Mouse (Mus musculus): ENCODE data around the gene Sp7.

The Sp7 gene

DNA sequence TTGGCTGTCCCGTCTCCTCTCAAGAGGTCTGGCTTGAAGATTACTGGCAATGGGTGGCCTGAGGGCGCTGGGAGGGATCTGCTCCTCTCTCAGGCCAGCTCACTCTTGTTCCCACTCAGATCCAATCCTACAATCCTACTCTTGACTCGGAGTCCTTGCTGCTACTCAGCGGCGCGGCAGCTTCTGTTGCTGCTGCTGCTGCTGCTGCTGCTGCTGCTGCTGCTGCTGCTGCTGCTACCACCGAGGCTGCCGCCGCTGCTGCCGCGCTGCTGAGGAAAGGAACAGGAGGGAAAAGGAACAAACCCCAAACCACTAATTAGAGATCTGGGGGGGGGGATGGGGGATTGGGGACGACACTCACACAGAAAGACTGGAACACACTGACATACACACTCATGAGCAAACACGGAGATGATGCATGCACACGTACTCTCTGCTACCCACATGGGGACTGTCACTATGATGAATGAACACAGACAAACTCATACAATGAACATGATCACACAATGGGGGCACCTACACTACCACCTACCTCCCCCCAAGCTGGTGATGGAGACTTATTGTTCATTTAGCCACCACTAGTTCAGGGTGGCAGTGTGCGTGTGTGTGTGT, at the start of gene Sp7:
Gene Sp7, minus strand, starts transcription at position 450 of the 612 bp plus-strand sequence.
- DNase-seq, result peak; percentile 42 to 50

- DNase-seq, result no peak
Measured at GRCm38 (mm10) chr15:102413687-102414086, 46.7 kb upstream of the Sp7 start.

DNA sequence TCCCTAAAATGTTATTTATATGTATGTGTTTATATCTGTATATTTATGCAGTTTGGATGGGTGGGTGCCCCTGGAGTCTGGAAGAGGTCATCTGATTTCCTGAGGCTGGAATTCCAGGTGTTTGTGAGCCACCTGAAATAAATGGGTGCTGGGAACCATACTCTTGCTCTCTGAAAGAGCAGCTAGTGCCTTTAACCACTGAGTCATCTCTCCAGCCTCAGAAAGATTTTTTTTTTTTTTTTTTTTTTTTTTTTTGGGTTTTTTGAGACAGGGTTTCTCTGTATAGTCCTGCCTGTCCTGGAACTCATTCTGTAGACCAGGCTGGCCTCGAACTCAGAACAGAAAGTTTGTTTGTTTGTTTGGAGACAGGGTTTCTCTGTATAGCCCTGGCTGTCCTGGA, 44.1 kb upstream of the Sp7 start:
- DNase-seq, result no peak

- no peak for DNase-seq
Measured at GRCm38 (mm10) chr15:102409286-102409685, 42.3 kb upstream of the Sp7 start.

DNA sequence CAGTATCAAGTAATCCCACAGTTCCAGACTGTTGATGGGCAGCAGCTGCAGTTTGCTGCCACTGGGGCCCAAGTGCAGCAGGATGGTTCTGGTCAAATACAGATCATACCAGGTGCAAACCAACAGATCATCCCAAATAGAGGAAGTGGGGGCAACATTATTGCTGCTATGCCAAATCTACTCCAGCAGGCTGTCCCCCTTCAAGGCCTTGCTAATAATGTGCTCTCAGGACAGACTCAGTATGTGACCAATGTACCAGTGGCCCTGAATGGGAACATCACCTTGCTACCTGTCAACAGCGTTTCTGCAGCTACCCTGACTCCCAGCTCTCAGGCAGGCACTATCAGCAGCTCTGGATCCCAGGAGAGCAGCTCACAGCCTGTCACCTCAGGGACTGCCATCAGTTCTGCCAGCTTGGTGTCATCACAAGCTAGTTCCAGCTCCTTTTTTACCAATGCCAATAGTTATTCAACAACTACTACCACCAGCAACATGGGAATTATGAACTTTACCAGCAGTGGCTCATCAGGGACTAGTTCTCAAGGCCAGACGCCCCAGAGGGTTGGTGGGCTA, 41.7 kb upstream of the Sp7 start:
- no peak for DNase-seq

DNA sequence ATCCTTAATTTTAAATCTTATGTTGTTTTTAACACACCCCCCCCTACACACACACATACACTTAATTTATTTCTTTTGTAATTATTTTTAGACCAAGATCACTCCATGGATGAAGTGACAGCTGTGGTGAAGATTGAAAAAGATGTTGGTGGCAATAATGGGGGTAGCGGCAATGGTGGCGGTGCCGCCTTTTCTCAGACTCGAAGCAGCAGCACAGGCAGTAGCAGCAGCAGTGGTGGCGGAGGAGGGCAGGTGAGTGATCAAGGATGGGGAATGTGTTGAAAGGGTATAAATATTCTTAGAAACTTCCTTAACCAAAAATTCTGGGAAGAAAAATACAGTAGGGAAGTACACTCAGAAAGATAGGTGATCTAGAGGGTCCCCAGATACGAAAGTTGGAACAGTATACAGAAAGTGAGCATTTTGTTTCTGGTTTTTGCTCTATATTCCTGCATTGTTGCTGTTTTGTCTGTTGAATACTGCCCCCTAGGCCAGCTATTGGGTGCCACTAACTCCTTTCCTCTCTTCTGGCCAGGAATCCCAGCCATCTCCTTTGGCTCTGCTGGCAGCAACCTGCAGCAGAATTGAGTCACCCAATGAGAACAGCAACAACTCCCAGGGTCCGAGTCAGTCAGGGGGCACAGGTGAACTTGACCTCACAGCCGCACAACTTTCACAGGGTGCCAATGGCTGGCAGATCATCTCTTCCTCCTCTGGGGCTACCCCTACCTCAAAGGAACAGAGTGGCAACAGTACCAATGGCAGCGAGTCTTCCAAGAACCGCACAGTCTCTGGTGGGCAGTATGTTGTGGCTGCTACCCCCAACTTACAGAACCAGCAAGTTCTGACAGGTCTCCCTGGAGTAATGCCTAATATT, 40.9 kb upstream of the Sp7 start:
- DNase-seq, result no peak

DNA sequence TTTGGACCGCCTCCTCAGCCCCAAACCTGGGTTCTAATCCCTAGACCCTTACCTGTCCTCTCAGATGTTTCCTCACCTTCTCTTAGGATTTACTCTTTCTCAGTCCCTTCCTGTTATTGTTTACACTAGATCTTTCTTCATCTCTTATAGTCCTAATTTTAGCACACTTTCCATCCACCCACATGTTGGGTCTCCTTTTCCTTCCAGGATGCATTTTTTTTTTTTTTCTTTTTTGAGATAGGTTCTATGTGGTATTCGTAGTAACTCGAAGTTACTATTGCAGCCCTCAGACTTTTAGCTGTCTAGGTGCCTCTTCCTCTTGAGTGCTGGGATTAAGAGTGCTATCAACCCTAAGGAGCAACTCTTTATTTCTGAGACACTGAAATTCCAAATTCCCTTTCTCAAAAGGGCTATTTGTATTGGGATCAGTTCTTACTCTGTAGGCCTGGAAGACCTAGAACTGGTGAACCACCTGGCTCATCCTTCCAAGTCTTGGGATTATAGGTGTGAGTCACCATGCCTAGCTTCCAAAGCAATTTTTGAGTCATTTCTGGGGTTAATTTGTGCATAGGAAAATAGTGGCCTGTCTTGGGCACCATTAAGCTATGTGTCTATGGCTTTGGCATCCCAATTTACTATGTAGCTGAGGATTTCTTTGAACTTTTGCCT, 40.1 kb upstream of the Sp7 start:
- no peak for DNase-seq

DNA sequence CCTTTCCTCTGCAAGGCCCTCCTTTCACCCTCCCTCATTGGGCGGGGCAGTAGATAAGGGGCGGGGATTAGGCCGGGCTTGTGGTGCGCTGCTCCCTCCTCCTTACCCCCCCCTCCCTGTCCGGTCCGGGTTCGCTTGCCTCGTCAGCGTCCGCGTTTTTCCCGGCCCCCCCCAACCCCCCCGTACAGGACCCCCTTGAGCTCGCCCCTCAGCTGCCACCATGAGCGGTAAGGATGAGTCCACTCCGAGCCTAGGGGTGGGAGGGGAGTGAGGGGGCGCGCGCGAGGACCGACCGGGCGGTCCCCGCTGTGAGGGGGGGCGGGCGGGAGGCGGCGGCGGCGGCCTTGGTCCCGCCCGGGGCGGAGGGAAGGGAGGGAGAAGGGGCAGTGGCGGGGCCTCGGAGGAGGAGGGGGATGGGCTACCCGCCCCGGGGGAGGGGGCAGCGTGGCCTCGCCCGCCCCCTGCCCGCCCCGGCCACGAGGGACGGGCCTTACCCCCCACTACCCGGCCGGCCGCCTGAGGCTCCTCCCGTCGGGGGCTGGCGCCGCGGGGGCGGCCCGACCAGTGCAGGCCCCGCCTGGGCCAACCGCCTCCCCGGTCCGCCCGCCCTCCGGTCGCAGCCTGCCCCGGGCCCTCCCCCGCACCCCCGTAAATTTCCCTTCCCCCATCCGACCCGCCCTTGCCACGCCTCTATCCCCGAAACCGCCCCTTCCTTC, 39.4 kb upstream of the Sp7 start:
- DNase-seq, result peak; percentile 87 to 92

DNA sequence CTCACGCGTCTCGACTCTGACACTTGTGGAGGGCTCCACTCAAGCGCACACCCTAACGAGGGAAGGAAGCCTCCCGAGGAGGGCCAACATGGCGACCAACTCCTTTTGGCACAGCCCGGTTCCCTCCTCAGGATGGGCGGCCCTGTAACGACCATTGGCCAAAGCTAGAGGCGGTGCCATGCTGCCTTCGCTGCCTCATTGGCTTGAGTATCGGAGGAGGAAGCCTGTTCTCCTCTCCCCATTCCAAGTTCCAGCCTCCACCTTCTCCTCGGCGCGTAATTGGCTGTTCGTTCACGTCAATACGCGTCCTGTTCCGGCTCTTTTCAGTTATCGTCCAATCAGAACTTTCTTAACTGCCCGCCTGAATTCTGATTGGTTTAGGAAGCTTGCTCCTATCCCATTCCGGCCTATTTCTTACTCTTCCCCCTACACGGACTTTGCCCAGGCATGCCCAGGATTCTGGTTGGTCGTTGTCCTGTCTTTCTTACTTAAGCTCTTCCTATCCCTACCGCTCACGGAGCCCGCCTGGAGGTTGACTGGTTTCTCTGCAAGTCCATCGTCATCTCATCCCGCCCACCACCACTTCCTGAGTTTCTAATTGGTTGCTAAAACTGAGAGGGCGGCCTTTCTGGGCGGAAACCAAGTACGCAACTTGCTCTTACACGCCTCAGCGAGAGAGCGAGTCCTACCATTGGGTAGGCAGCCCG, 38.7 kb upstream of the Sp7 start, which contains the start of gene Sp1:
Gene Sp1, plus strand, starts transcription at position 655 of the 707 bp plus-strand sequence.
- peak; percentile 98 to 99 for DNase-seq

GRCm38 (mm10) chr15:102404608-102405488, 37.9 kb upstream of the Sp7 start:
- DNase-seq, result peak in 1 of 2 experiments; percentile 24

DNA sequence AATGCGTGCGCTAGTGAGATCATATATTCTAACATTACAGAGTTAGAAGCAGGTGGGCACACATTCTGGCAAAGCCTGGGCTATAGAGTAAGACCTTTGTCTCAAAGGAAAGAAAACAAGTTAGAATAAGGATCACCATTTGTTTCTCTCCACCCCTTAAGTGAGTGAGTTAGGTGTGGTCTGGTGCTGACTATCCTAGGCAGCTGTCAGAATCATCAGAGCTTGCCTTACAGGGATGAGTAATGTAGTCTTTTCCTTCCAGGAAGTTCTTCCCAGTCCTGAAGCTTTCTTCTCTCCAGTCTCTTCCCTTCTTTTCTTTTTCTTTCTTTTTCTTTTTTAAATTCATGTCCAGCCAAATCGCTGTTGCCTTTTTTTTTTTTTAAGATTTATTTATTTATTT, 35.2 kb upstream of the Sp7 start:
- DNase-seq, result no peak

- no peak for DNase-seq
Measured at GRCm38 (mm10) chr15:102401278-102401677, 34.3 kb upstream of the Sp7 start.

DNA sequence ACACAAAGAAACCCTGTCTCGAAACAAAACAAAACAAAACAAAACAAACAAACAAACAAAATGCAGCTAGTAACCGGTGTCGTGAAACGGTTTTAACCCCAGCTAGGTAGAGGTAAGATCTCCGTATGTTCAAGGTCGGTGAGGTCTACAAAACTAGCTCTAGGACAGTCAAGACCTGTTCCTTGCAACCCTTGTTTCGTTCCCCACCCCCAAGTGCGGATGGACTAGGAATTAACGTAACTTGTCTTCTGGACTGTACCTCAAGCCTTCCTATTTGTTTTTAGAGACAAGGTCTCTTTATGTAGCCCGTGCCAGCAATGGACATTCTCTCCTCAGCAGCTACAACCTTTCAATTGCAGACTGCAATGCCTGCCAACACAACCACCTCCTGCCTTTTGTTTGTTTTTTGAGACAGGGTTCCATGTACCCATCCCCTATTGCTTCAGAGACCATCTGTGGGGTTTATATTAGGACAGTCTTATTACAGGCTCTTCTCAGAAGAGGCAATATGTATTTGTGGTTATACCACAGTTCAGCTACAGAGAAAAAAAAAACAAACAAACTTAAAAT, 33.6 kb upstream of the Sp7 start:
- DNase-seq, result no peak

DNA sequence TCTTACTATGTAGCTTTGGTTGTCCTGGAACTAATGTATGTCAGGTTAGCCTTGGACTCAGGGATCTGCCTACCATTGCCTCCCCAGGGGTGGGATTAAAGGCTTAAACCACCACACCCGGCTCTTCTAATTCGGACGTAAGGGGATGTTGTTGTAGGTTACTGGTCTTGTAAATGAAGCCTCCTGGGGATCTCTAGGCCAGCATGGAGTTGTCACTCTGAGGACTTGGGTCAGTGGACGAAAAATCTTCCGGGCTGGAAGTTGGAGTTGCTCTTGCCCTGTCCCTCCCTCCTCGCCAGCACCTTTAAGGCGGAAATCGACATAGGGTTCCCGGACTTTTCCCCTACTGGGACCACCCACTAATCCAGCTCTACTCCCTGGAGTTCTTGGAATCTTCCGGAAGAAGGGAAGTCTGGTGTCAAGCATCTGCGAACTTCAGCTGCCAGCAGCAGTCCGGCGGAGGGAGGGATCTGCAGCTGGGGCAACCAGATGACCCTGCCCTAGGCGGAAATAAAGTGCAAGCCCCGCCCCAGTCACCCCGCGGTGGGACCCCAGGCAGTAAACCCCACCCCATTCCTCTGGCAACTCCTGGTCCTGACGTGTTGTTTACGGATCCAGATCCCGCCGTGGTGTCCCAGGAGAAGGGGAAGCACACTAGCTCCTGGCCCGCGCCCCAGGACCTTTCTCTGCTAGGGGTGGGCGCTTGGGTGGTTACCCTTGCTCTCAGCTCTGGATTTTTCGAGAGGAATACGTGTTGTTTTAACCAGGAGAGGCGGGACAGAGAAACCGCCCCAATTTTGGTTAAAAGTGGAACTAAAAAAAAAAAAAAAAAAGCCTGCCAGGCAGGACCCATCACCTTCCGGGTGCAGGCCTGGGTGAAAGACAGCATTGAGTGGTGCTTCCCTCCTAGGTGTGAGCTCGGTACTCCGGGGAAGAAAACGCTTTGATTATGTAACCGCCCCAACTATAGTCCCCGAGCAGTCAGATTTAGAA, 32.5 kb upstream of the Sp7 start:
- peak; percentile 91 to 95 for DNase-seq

DNA sequence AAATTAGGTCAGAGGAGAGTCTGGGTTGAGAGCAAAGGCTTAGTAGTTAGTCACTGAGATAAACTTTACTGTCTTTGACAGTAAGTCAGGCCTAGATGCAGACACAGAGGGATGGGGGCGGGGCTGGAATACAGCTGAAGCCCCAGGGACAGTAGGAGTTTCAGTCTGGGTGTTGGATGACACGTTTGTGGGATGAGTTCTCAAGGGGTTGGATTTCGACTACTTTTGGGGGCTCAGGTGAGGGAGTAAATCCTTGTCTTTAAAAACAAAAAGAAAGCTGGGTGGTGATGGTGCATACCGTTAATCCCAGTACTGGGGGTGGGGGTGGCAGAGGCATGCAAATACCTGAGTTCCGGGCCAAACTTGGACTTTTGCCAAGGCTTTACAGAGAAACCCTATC, 31.6 kb upstream of the Sp7 start:
- peak; percentile 45 to 60 for DNase-seq

GRCm38 (mm10) chr15:102395061-102395460, 28.1 kb upstream of the Sp7 start:
- DNase-seq, result peak in 1 of 2 experiments; percentile 40

DNA sequence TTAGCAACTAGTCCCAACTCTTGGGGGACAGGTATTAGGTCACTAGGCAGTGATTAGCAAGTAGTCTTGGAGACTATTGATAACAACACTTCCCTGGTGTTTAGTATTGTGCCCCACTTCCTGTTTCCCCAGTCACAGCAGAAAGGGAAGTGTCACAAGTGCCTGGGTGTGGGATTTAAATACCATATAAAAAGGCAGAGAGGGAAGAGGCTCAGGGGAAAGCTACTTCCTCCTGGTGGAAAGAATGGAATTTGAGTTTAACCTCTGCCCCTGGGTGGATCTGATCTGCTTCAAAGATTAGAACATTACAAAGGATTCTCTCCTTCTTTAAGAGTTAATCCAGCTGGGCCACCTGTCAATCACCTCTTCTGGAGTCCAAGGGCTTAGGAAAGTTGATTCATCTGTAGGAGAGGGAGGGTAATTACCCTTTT, 26.6 kb upstream of the Sp7 start:
- no peak for DNase-seq

DNA sequence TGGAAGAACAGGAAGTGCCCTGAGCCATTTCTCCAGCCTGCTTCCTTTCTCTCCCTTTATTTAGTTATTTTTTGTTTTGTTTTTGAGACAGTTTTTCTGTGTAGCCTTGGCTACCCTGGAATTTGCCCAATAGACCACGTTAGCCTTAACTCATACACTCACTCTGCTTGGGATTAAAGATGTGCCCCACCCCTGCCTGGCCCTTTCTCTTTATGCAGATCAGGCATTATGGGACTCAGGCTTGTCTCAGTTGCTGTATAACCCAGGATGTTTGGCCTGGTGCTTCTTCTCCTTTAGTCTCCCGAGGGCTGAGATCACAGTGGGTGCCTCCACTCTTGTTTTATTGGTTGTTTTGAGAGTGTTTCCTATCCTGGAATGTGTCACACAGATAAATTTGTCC, 25.5 kb upstream of the Sp7 start:
- no peak for DNase-seq

GRCm38 (mm10) chr15:102388942-102389341, 22.0 kb upstream of the Sp7 start:
- no peak for DNase-seq
